Mouse (Mus musculus) liver, adult 2 months (tissue): ENCODE data around the gene 1700102P08Rik. TPM values are rescaled to one million over a fixed set of nuclear protein-coding genes. Genes with fewer than 3 reads are reported as not detected.

Source experiments
- DNase-seq: peaks from one replicate; pipeline ENCODE4 v3.0.0-alpha.2; 2011; ENCODE audit warnings: low read depth, low spot score; ENCODE audit errors: extremely low read depth
- H3K27ac ChIP-seq: fragments of 200-500 bp; replicated peaks from 2 replicates; pipeline ENCODE4 v1.5.1; 2012; ENCODE audit warnings: low read depth, mild to moderate bottlenecking, control low read depth, inconsistent platforms, low read length; ENCODE audit not compliant: insufficient read depth
- H3K27me3 ChIP-seq: fragments of 200-500 bp; 2 replicates; pipeline ENCODE4 v1.6.1; 2012; ENCODE audit warnings: mild to moderate bottlenecking, moderate library complexity, low read length, inconsistent platforms; ENCODE audit not compliant: control insufficient read depth, insufficient read depth
- H3K36me3 ChIP-seq: fragments of 200-500 bp; 2 replicates; pipeline ENCODE4 v1.6.1; 2012; ENCODE audit warnings: low read length, inconsistent platforms; ENCODE audit not compliant: control insufficient read depth, insufficient read depth
- H3K4me1 ChIP-seq: fragments of 200-500 bp; 2 replicates; pipeline ENCODE4 v1.6.1; 2011; ENCODE audit warnings: low read length; ENCODE audit not compliant: control insufficient read depth, insufficient read depth
- H3K4me3 ChIP-seq: fragments of 200-500 bp; 2 replicates; pipeline ENCODE4 v1.5.1; 2011; ENCODE audit warnings: low read depth, mild to moderate bottlenecking, control low read depth, low read length, moderate library complexity; ENCODE audit not compliant: insufficient read depth
- H3K79me2 ChIP-seq: fragments of 200-500 bp; 2 replicates; pipeline ENCODE4 v1.6.1; 2012; ENCODE audit warnings: inconsistent platforms, mild to moderate bottlenecking, low read length, moderate library complexity; ENCODE audit not compliant: control insufficient read depth, insufficient read depth
- H3K9ac ChIP-seq: fragments of 200-500 bp; 2 replicates; pipeline ENCODE4 v1.6.1; 2012; ENCODE audit warnings: low read depth, mild to moderate bottlenecking, control low read depth, inconsistent platforms, low read length
- CTCF ChIP-seq: fragments of 200-500 bp; IDR thresholded peaks from 2 replicates; pipeline ENCODE4 v1.5.1; 2011; ENCODE audit warnings: low read depth, low read length, control low read depth
- POLR2A ChIP-seq: fragments of 200-500 bp; IDR thresholded peaks from 2 replicates; pipeline ENCODE4 v1.6.1; 2011; ENCODE audit warnings: low read length, control low read depth; ENCODE audit not compliant: insufficient read depth; ENCODE audit errors: extremely low read depth
- WGBS: fragments of 180-500 bp; shearing (Covaris S2); methylation state at CpG from one replicate; pipeline ENCODE4 v1.1.7; 2018; 5-methylcytosine and 5-hydroxymethylcytosine counted together
- polyA plus RNA-seq: library from polyadenylated mRNA; depleted of rRNA; stranded (reverse); fragments of >200 nt; gene quantifications from 2 replicates; pipeline ENCODE4 v1.2.3, GENCODE M21; 2012
- total RNA-seq: library from RNA; depleted of rRNA; stranded (reverse); fragments of >200 nt; gene quantifications from 2 replicates; pipeline ENCODE4 v1.2.3, GENCODE M21; 2014

1700102P08Rik gene
- total and polyA plus RNA-seq, 2 experiments = not detected

DNA sequence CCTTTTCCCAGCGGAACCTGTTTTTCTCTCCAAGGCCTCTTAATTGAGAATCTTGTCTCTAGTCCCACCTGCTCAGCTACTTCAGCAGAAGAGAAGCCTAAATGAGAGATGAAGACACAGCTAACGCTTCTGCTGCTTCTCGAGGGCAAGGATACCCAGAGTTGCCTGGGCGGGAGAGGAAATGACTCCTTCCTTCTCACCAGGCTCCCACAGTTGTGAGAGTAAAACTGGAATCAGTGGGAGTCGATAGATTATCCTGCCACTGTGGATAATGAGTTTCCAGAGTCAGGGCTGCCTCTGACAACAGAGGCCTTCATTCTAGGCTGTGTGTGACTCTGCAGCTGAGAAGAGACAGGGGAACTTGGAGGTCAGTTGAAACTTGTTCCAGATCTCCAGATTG is 47.9 kb downstream of the 1700102P08Rik start:
- Histone ChIP-seq H3K4me1 (no peaks in the 10 kb centered on the region), H3K4me3 (no peak overlapping the region), H3K9ac (no peak overlapping the region), H3K79me2 (no peaks in the 10 kb centered on the region), H3K36me3 (no peaks in the 10 kb centered on the region), H3K27ac (no peak overlapping the region), H3K27me3 (no peaks in the 10 kb centered on the region)
- no peak for DNase-seq
- WGBS = 79% methylated on average over 5 of the region's 5 CpGs
- TF ChIP-seq CTCF = no peak
- no peak for TF ChIP-seq POLR2A

- TF ChIP-seq CTCF = no peak
- no peak for TF ChIP-seq POLR2A
- 85% methylated on average over 11 of the region's 11 CpGs for WGBS
- Histone ChIP-seq H3K9ac (no peak overlapping the region), H3K4me3 (no peak overlapping the region), H3K36me3 (no peaks in the 10 kb centered on the region), H3K4me1 (no peaks in the 10 kb centered on the region), H3K27ac (no peak overlapping the region), H3K27me3 (no peaks in the 10 kb centered on the region), H3K79me2 (no peaks in the 10 kb centered on the region)
- DNase-seq = no peak
Observed at GRCm38 (mm10) chr9:108441236-108441919, 48.8 kb downstream of the 1700102P08Rik start.

- H3K9ac ChIP-seq = no peak overlapping the region
- no peak for DNase-seq
- H3K36me3 ChIP-seq = no peaks in the 10 kb centered on the region
- H3K4me1 ChIP-seq = no peaks in the 10 kb centered on the region
- no peaks in the 10 kb centered on the region for H3K79me2 ChIP-seq
- WGBS = 74% methylated on average over 9 of the region's 9 CpGs
- TF ChIP-seq POLR2A = no peak
- no peak for TF ChIP-seq CTCF
- H3K4me3 ChIP-seq = no peak overlapping the region
- H3K27ac ChIP-seq = no peak overlapping the region
- no peaks in the 10 kb centered on the region for H3K27me3 ChIP-seq
Observed at GRCm38 (mm10) chr9:108445125-108445524, 52.5 kb downstream of the 1700102P08Rik start.

DNA sequence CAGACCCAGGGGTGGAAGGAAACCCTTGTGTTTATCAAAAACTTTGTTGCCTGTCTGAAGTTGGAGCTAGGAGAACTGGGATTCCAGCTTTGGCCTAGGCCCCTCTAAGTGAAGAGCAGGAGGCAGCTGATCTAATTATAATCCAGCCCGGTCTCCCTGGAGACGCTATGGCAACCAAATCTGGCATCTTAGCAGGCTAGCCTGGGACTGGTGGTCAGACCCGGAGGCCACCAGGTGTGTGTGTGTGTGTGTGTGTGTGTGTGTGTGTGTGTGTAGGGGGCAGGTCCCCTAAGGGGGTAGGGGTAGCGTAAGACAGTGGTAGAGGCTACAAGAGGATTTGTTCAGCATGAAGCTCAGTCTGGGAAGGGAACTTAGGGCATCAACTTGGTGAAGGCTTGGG is 57.3 kb downstream of the 1700102P08Rik start:
- H3K27me3 ChIP-seq = no peaks in the 10 kb centered on the region
- H3K4me1 ChIP-seq = no peaks in the 10 kb centered on the region
- no peak for TF ChIP-seq CTCF
- no peak for TF ChIP-seq POLR2A
- no peak for DNase-seq
- H3K27ac ChIP-seq = no peak overlapping the region
- WGBS = 88% methylated on average over 4 of the region's 4 CpGs
- no peaks in the 10 kb centered on the region for H3K79me2 ChIP-seq
- no peak overlapping the region for H3K4me3 ChIP-seq
- H3K9ac ChIP-seq = no peak overlapping the region
- no peaks in the 10 kb centered on the region for H3K36me3 ChIP-seq

DNA sequence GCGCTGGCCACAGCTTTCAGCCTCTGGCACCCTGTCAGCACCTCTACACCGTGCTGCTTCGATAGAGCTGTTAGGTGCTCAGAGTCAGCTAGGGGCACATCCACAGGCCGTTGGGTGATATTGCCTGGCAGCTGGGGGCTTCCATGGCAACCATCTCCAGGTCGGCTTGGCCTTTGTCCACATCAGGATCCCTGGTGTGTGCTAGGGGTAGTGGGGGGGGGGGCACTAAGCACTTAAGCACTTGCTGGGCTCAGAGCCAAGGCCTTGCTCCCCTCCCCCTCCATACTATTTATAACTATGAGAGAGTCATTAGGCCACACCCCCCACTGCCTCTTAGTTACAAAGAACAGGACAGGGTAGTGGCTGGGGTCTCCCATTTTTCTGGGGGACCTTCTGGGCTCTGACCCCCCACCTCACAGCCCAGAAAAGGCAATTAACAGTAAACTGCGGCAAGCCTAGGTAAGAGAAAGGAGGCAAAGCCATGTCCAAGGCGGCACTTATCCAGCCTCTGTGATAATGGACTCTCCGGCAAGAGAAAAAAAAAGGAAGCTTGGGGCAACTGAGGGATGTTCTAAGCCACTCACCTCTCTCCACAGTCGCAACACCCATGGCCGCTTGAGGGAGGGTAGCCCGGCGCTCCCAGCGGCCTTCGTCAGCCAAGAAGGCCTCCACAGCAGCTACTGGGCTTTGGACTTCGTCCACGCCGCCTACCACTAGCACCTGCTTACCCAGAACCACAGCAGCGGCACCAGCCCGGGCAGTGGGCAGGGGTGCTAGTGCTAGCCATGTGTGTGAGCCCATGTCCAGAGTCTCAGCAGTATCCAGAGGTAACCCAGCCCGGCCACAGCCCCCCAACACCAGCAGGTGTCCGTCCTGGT is 57.9 kb downstream of the 1700102P08Rik start:
- Histone ChIP-seq H3K4me3 (no peak overlapping the region), H3K27me3 (no peaks in the 10 kb centered on the region), H3K36me3 (no peaks in the 10 kb centered on the region), H3K9ac (no peak overlapping the region), H3K79me2 (no peaks in the 10 kb centered on the region), H3K4me1 (no peaks in the 10 kb centered on the region), H3K27ac (no peak overlapping the region)
- TF ChIP-seq POLR2A (no peak), CTCF (no peak)
- DNase-seq = no peak
- 86% methylated on average over 21 of the region's 21 CpGs for WGBS

DNA sequence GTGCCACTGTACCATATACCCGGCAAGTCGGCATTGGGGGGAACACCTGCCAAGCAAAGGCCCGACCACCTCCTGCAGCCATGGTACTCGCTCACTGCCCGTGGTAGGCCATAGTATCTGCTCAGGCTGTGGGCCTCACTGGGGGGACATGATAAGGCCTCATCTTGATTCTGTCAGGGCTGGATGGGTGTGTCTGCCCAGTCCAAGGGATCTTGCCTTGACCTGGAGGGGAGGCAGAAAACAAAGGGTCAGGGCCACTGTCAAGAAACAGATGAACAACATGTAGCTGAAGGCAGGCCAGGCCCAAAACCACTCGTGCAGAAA is 58.5 kb downstream of the 1700102P08Rik start:
- Histone ChIP-seq H3K4me1 (no peaks in the 10 kb centered on the region), H3K9ac (no peak overlapping the region), H3K27ac (no peak overlapping the region), H3K79me2 (no peaks in the 10 kb centered on the region), H3K27me3 (no peaks in the 10 kb centered on the region), H3K36me3 (no peaks in the 10 kb centered on the region), H3K4me3 (no peak overlapping the region)
- WGBS = 92% methylated on average over 6 of the region's 6 CpGs
- TF ChIP-seq CTCF (no peak), POLR2A (no peak)
- DNase-seq = no peak
